ENCODE assay signal across 8 mouse cellular contexts in the genomic region with DNA sequence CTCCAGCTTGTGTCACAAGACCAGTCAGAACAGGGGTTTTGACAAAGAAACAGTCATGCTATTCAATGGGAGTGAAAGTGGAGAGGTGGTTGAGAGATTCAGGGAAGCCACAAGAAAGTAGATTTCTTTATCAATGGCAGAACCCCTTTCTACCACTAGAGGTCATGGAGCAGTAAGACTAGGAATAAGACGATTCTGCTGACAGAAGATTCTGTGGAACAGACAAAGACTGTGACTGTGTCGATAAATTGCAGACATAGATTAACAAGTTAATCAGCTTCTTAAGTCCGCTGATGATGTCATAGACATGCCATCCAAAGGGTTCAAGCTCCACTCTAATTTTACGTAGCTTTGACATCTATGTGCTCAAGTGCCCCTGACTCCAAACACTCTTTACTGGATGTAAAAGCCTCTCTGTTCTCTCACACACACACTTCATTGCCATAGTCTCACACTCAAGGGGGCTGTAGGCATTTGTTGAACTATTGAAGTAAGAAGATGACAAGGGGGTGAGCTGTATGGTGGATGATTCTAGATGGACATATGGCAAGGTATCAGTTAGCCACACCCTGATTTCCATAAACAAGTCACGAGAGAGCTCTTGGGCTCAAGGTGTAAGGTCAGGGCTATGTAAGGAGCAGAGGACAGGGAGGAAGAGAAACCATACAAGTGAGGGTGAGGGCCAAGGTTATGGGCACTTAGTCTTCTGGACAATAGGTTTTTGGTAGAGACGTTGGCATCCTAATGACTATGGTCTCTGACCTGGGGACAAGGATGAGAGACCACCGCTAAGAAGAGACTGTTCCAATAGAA.
DNase-seq lines count a peak whose midpoint lies in the region; ATAC-seq and TF ChIP-seq lines count a peak whose summit lies in the region.

No protein-coding gene starts in this region.

- no peak for TF ChIP-seq CTCF in thymus, adult 2 months (IDR thresholded peaks at IDR 0.05; ENCODE audit: borderline replicate concordance, control insufficient read depth, extremely low read depth, insufficient read depth, low read length, poor library complexity)

- H3K4me1 ChIP-seq in thymus, adult 2 months (replicated peaks; ENCODE audit: control insufficient read depth, insufficient read depth, low read length) = peaks cover 23% of the 10 kb centered on the region
- no peaks in the 10 kb centered on the region for H3K4me1 ChIP-seq in embryonic facial prominence, embryonic 14.5 days (ENCODE audit: control insufficient read depth, insufficient read depth, low read length)
- H3K4me1 ChIP-seq in limb, embryonic 14.5 days (ENCODE audit: control insufficient read depth, insufficient read depth, low read length) = peaks cover 6% of the 10 kb centered on the region; the same call in 1 of the 2 replicates

- no peak overlapping the region for H3K4me3 ChIP-seq in thymus, adult 2 months (ENCODE audit: control insufficient read depth, insufficient read depth, low read length)
- H3K4me3 ChIP-seq in embryonic facial prominence, embryonic 14.5 days (ENCODE audit: low read depth, low read length) = no peak overlapping the region
- H3K4me3 ChIP-seq in limb, embryonic 14.5 days (replicated peaks; ENCODE audit: low read length) = no peak overlapping the region

- TF ChIP-seq POLR2A in thymus, adult 2 months (IDR thresholded peaks at IDR 0.05; ENCODE audit: control insufficient read depth, extremely low read depth, insufficient read depth, low read length, poor library complexity) = no peak
- TF ChIP-seq POLR2A in limb, embryonic 14.5 days (IDR thresholded peaks at IDR 0.05; ENCODE audit: borderline replicate concordance, extremely low read depth, insufficient read depth, insufficient read length) = no peak

- no peak overlapping the region for H3K9ac ChIP-seq in embryonic facial prominence, embryonic 14.5 days (ENCODE audit: low read depth, low read length)
- no peak overlapping the region for H3K9ac ChIP-seq in limb, embryonic 14.5 days (ENCODE audit: low read depth, low read length, severe bottlenecking)

- DNase-seq in heart, adult 11 months = peak; percentile 50
- no peak for DNase-seq in heart, postnatal 4 days
- DNase-seq in thymus, adult 2 months = peak; percentile 35
- DNase-seq in thymus, postnatal 4 days = no peak
- DNase-seq in embryonic facial prominence, embryonic 14.5 days (ENCODE audit: low spot score) = peak; percentile 85
- DNase-seq in limb, embryonic 14.5 days (ENCODE audit: low spot score) = peak; percentile 85
- DNase-seq in splenic B cell, adult 2 months (ENCODE audit: low read depth, low spot score) = peak; percentile 81
- no peak for DNase-seq in ovary, postnatal 14 days (ENCODE audit: low spot score)

- H3K9me3 ChIP-seq in embryonic facial prominence, embryonic 14.5 days (ENCODE audit: control insufficient read depth, low read length) = no peaks in the 10 kb centered on the region
- H3K9me3 ChIP-seq in limb, embryonic 14.5 days (ENCODE audit: control insufficient read depth, low read length) = no peaks in the 10 kb centered on the region

- peak; percentile 44; the same call in 1 of the 2 replicates for ATAC-seq in embryonic facial prominence, embryonic 14.5 days (ENCODE audit: low read depth)
- peak; percentile 50; the same call in 1 of the 2 replicates for ATAC-seq in limb, embryonic 14.5 days (ENCODE audit: low FRiP score, low read depth)

- no peak overlapping the region for H3K27ac ChIP-seq in thymus, adult 2 months (ENCODE audit: control insufficient read depth, insufficient read depth, low read length)
- no peak overlapping the region for H3K27ac ChIP-seq in embryonic facial prominence, embryonic 14.5 days (replicated peaks; ENCODE audit: low read depth, low read length)
- H3K27ac ChIP-seq in limb, embryonic 14.5 days (replicated peaks; ENCODE audit: low read depth, low read length) = no peak overlapping the region

- 58% methylated on average over 7 of the region's 7 CpGs for WGBS in thymus, adult 2 months
- WGBS in embryonic facial prominence, embryonic 14.5 days = 42% methylated on average over 7 of the region's 7 CpGs
- WGBS in limb, embryonic 14.5 days = 56% methylated on average over 7 of the region's 7 CpGs

- no peak overlapping the region for H3K4me2 ChIP-seq in embryonic facial prominence, embryonic 14.5 days (ENCODE audit: low read depth, low read length)
- H3K4me2 ChIP-seq in limb, embryonic 14.5 days (replicated peaks; ENCODE audit: low read depth, low read length, severe bottlenecking) = no peak overlapping the region

- H3K36me3 ChIP-seq in thymus, adult 2 months (ENCODE audit: control insufficient read depth, insufficient read depth, low read length) = no peaks in the 10 kb centered on the region
- H3K36me3 ChIP-seq in embryonic facial prominence, embryonic 14.5 days (ENCODE audit: control insufficient read depth, insufficient read depth, low read length) = no peaks in the 10 kb centered on the region
- H3K36me3 ChIP-seq in limb, embryonic 14.5 days (ENCODE audit: control insufficient read depth, insufficient read depth, low read length) = no peaks in the 10 kb centered on the region
- H3K36me3 ChIP-seq in splenic B cell, adult 2 months (ENCODE audit: control insufficient read depth, insufficient read depth, low read length, poor library complexity, severe bottlenecking) = no peaks in the 10 kb centered on the region

- H3K27me3 ChIP-seq in thymus, adult 2 months (ENCODE audit: control insufficient read depth, insufficient read depth, low read length) = no peaks in the 10 kb centered on the region
- H3K27me3 ChIP-seq in embryonic facial prominence, embryonic 14.5 days (replicated peaks; ENCODE audit: control insufficient read depth, insufficient read depth, low read length) = no peaks in the 10 kb centered on the region
- H3K27me3 ChIP-seq in limb, embryonic 14.5 days (ENCODE audit: control insufficient read depth, insufficient read depth, low read length) = no peaks in the 10 kb centered on the region
- no peaks in the 10 kb centered on the region for H3K27me3 ChIP-seq in splenic B cell, adult 2 months (ENCODE audit: control insufficient read depth, insufficient read depth, low read length, poor library complexity, severe bottlenecking)

Comparison
In these comparisons a context has a peak if more than half of its experiments do, and no peak if none do; other contexts are left out.
1. DNase-seq: peak in heart, adult 11 months (single experiment), thymus, adult 2 months (single experiment), embryonic facial prominence, embryonic 14.5 days (single experiment), limb, embryonic 14.5 days (single experiment) and splenic B cell, adult 2 months (single experiment); none in heart, postnatal 4 days (single experiment), thymus, postnatal 4 days (single experiment) and ovary, postnatal 14 days (single experiment).